Mouse (Mus musculus): Measurements from ENCODE around the gene Sec23a. TPM values are rescaled to one million over a fixed set of nuclear protein-coding genes. Genes with fewer than 3 reads are reported as not detected.

The Sec23a gene
- total and polyA plus RNA-seq, 3 experiments = 12.3 to 24.7 (median 18.0) TPM

GRCm38 (mm10) chr12:58956162-58956561, 55.7 kb downstream of the Sec23a start:
- Histone ChIP-seq H3K36me3 (replicated peaks in 1 of 2; ENCODE audit: control insufficient read depth in 1 of 2, insufficient read depth in 1 of 2, low read length in 1 of 2) (peaks cover 3 to 15% of the 10 kb centered on the region in 2 experiments), H3K4me3 (replicated peaks in 1 of 3; ENCODE audit: low read depth in 2 of 3, low read length in 2 of 3, poor library complexity in 1 of 3) (no peak overlapping the region), H3K9me3 (replicated peaks; ENCODE audit: low read length) (no peaks in the 10 kb centered on the region), H3K79me2 (replicated peaks; ENCODE audit: control insufficient read depth, extremely low read depth, insufficient read depth, poor library complexity, severe bottlenecking) (no peaks in the 10 kb centered on the region), H3K27me3 (replicated peaks) (no peaks in the 10 kb centered on the region), H3K4me1 (ENCODE audit: control insufficient read depth in 1 of 2, insufficient read depth in 2 of 2) (no peaks in the 10 kb centered on the region), H3K4me2 (ENCODE audit: insufficient read depth, low read depth, poor library complexity, severe bottlenecking) (no peak overlapping the region), H3K27ac (ENCODE audit: insufficient read depth, low read depth) (no peak overlapping the region), H3K9ac (ENCODE audit: insufficient read depth, low read depth) (no peak overlapping the region)
- dilution Hi-C loops (cut with MboI; ENCODE audit: extremely low pct_ligation_motif_present, extremely low pct_unique_long_range_greater_than_20kb, low sequenced_read_pairs) (no loop called here), in situ Hi-C loops (cut with MboI; ENCODE audit: low pct_ligation_motif_present, low pct_unique_long_range_greater_than_20kb, low sequenced_read_pairs) (no loop called here)
- no peak for DNase-seq (ENCODE audit: extremely low read depth)
- no peak for TF ChIP-seq JUN (IDR thresholded peaks at IDR 0.05; ENCODE audit: insufficient read depth, low read depth, low read length)
- no peak for TF ChIP-seq ZNF384 (IDR thresholded peaks at IDR 0.05; ENCODE audit: low read depth, low read length)
- TF ChIP-seq BHLHE40 (IDR thresholded peaks at IDR 0.05; ENCODE audit: low read depth, low read length) = no peak
- TF ChIP-seq GABPA (IDR thresholded peaks at IDR 0.05; ENCODE audit: insufficient replicate concordance, low read depth, low read length) = no peak
- TF ChIP-seq USF2 (conservative IDR thresholded peaks at IDR 0.05; ENCODE audit: low read depth, low read length) = no peak
- TF ChIP-seq EP300 (IDR thresholded peaks at IDR 0.05; ENCODE audit: low read length) = no peak
- no peak for TF ChIP-seq NRF1 (IDR thresholded peaks at IDR 0.05; ENCODE audit: low read depth, low read length)

- H3K9me3 ChIP-seq (replicated peaks; ENCODE audit: low read length) = no peaks in the 10 kb centered on the region
- H3K27me3 ChIP-seq (replicated peaks) = no peaks in the 10 kb centered on the region
- TF ChIP-seq USF1 (IDR thresholded peaks at IDR 0.05; ENCODE audit: low read depth, low read length) (no peak), ETS1 (conservative IDR thresholded peaks at IDR 0.05; ENCODE audit: low read depth, low read length) (no peak), ZNF384 (IDR thresholded peaks at IDR 0.05; ENCODE audit: low read depth, low read length) (0 out of 2 replicates have a peak, but pooled peaks have one; percentile 9), MAX (IDR thresholded peaks at IDR 0.05; ENCODE audit: low read length) (no peak)
- no peak overlapping the region for H3K4me2 ChIP-seq (ENCODE audit: insufficient read depth, low read depth, poor library complexity, severe bottlenecking)
- no peak overlapping the region for H3K4me3 ChIP-seq (replicated peaks in 1 of 3; ENCODE audit: low read depth in 2 of 3, low read length in 2 of 3, poor library complexity in 1 of 3)
- 0 out of 4 replicates have a peak, but pooled peaks cover 0 to 2% of the 10 kb centered on the region in 2 experiments for H3K4me1 ChIP-seq (ENCODE audit: control insufficient read depth in 1 of 2, insufficient read depth in 2 of 2)
- no peaks in the 10 kb centered on the region for H3K36me3 ChIP-seq (replicated peaks in 1 of 2; ENCODE audit: control insufficient read depth in 1 of 2, insufficient read depth in 1 of 2, low read length in 1 of 2)
- no peaks in the 10 kb centered on the region for H3K79me2 ChIP-seq (replicated peaks; ENCODE audit: control insufficient read depth, extremely low read depth, insufficient read depth, poor library complexity, severe bottlenecking)
- in situ Hi-C loops (cut with MboI; ENCODE audit: low pct_ligation_motif_present, low pct_unique_long_range_greater_than_20kb, low sequenced_read_pairs) = loop anchor here (25.0 kb wide), 1 partner anchor 136 kb away; no protein-coding TSS in a partner anchor
- dilution Hi-C loops (cut with MboI; ENCODE audit: extremely low pct_ligation_motif_present, extremely low pct_unique_long_range_greater_than_20kb, low sequenced_read_pairs) = no loop called here
- no peak overlapping the region for H3K9ac ChIP-seq (ENCODE audit: insufficient read depth, low read depth)
- no peak for DNase-seq (ENCODE audit: extremely low read depth)
- no peak overlapping the region for H3K27ac ChIP-seq (ENCODE audit: insufficient read depth, low read depth)
These were observed 63.9 kb downstream of the Sec23a start for GRCm38 (mm10) chr12:58947879-58948278.

GRCm38 (mm10) chr12:58947231-58947630, 64.6 kb downstream of the Sec23a start:
- dilution Hi-C loops (cut with MboI; ENCODE audit: extremely low pct_ligation_motif_present, extremely low pct_unique_long_range_greater_than_20kb, low sequenced_read_pairs) = no loop called here
- TF ChIP-seq CTCF (conservative IDR thresholded peaks at IDR 0.05 in 1 of 2, IDR thresholded peaks at IDR 0.05 in 1 of 2; ENCODE audit: low read depth in 2 of 2, low read length in 2 of 2) (peak; percentile 86 to 97), GABPA (IDR thresholded peaks at IDR 0.05; ENCODE audit: insufficient replicate concordance, low read depth, low read length) (no peak), SMC3 (IDR thresholded peaks at IDR 0.05; ENCODE audit: low read depth, low read length) (peak; percentile 57), RAD21 (IDR thresholded peaks at IDR 0.05; ENCODE audit: low read depth, low read length) (peak; percentile 79)
- Histone ChIP-seq H3K27ac (ENCODE audit: insufficient read depth, low read depth) (no peak overlapping the region), H3K79me2 (replicated peaks; ENCODE audit: control insufficient read depth, extremely low read depth, insufficient read depth, poor library complexity, severe bottlenecking) (no peaks in the 10 kb centered on the region), H3K27me3 (replicated peaks) (no peaks in the 10 kb centered on the region), H3K4me3 (replicated peaks in 1 of 3; ENCODE audit: low read depth in 2 of 3, low read length in 2 of 3, poor library complexity in 1 of 3) (no peak overlapping the region), H3K4me1 (ENCODE audit: control insufficient read depth in 1 of 2, insufficient read depth in 2 of 2) (0 out of 4 replicates have a peak, but pooled peaks cover 0 to 2% of the 10 kb centered on the region in 2 experiments), H3K4me2 (ENCODE audit: insufficient read depth, low read depth, poor library complexity, severe bottlenecking) (peak overlapping the region; percentile 58; the same call in 1 of the 2 replicates), H3K9me3 (replicated peaks; ENCODE audit: low read length) (no peaks in the 10 kb centered on the region), H3K9ac (ENCODE audit: insufficient read depth, low read depth) (no peak overlapping the region; the same call in 1 of the 2 replicates), H3K36me3 (replicated peaks in 1 of 2; ENCODE audit: control insufficient read depth in 1 of 2, insufficient read depth in 1 of 2, low read length in 1 of 2) (no peaks in the 10 kb centered on the region)
- in situ Hi-C loops (cut with MboI; ENCODE audit: low pct_ligation_motif_present, low pct_unique_long_range_greater_than_20kb, low sequenced_read_pairs) = loop anchor here (25.0 kb wide), 1 partner anchor 135 kb away; no protein-coding TSS in a partner anchor
- DNase-seq (ENCODE audit: extremely low read depth) = peak; percentile 63

All from CH12.LX (cell line).